Mouse (Mus musculus) left cerebral cortex, adult 2 months (tissue): ENCODE measurements around the gene Eva1b. TPM values are rescaled to one million over a fixed set of nuclear protein-coding genes. Genes with fewer than 3 reads are reported as not detected.

Source experiments
- DNase-seq, 2 experiments: peaks; one replicate each; pipeline ENCODE4 v3.0.0; 2021 to 2022; ENCODE audit warnings: low spot score in 2 of 2, mixed read lengths in 1 of 2; ENCODE audit errors: extremely low spot score in 1 of 2
- H3K27ac ChIP-seq: fragments of 200-600 bp; 2 replicates; pipeline ENCODE4 v1.8.1; 2022
- H3K4me3 ChIP-seq: fragments of 200-600 bp; 2 replicates; pipeline ENCODE4 v1.8.1; 2022
- CTCF ChIP-seq: fragments of 200-600 bp; IDR thresholded peaks from 2 replicates; pipeline ENCODE4 v1.8.1; 2022; ENCODE audit warnings: antibody characterized with exemption, mild to moderate bottlenecking, moderate library complexity
- intact Hi-C: fragments of 180-260 bp; cut with DNase I; formaldehyde crosslinking; loops from one replicate; pipeline ENCODE4 v1.15.1; 2025
- total RNA-seq, 2 experiments: library from RNA; stranded (reverse); gene quantifications; 2 replicates each; pipeline ENCODE4 v1.2.3; 2021

Gene Eva1b
- total RNA-seq, 2 experiments from 2014 or later: 3.1 to 3.8 TPM

GRCm38 (mm10) chr4:126149041-126149676 lies 1.6 kb downstream of the Eva1b start:
- no peak for TF ChIP-seq CTCF
- Histone ChIP-seq H3K4me3 (peak overlapping the region; percentile 45), H3K27ac (peak overlapping the region; percentile 47; the same call in 1 of the 2 replicates)
- no peak for DNase-seq
- intact Hi-C loops: no loop called here

GRCm38 (mm10) chr4:126149798-126150197 lies 2.3 kb downstream of the Eva1b start:
- TF ChIP-seq CTCF: no peak

GRCm38 (mm10) chr4:126150297-126150948 lies 2.9 kb downstream of the Eva1b start:
- DNase-seq: no peak
- no peak overlapping the region for H3K27ac ChIP-seq
- intact Hi-C loops: no loop called here
- no peak for TF ChIP-seq CTCF
- no peak overlapping the region for H3K4me3 ChIP-seq

More at GRCm38 (mm10) chr4:126149798-126150197, 2.3 kb downstream of the Eva1b start:
- Histone ChIP-seq H3K27ac (no peak overlapping the region), H3K4me3 (no peak overlapping the region)
- intact Hi-C loops: no loop called here
- DNase-seq: no peak

- Histone ChIP-seq H3K4me3 (no peak overlapping the region), H3K27ac (no peak overlapping the region)
- no peak for DNase-seq
- intact Hi-C loops: no loop called here
- TF ChIP-seq CTCF: no peak
Measured at GRCm38 (mm10) chr4:126150949-126151320, 3.4 kb downstream of the Eva1b start.

- TF ChIP-seq CTCF: no peak
- intact Hi-C loops: no loop called here
- Histone ChIP-seq H3K4me3 (no peak overlapping the region), H3K27ac (no peak overlapping the region)
- no peak for DNase-seq
Measured at GRCm38 (mm10) chr4:126151701-126152440, 4.3 kb downstream of the Eva1b start.

GRCm38 (mm10) chr4:126152864-126153263 lies 5.3 kb downstream of the Eva1b start:
- intact Hi-C loops: no loop called here
- Histone ChIP-seq H3K4me3 (no peak overlapping the region), H3K27ac (no peak overlapping the region)
- TF ChIP-seq CTCF: no peak
- DNase-seq: no peak

- intact Hi-C loops: no loop called here
- no peak overlapping the region for H3K4me3 ChIP-seq
- no peak overlapping the region for H3K27ac ChIP-seq
- TF ChIP-seq CTCF: no peak
- DNase-seq: no peak
Measured at GRCm38 (mm10) chr4:126155183-126155582, 7.6 kb downstream of the Eva1b start.

GRCm38 (mm10) chr4:126155869-126156268 lies 8.3 kb downstream of the Eva1b start:
- no peak overlapping the region for H3K4me3 ChIP-seq
- no peak for DNase-seq
- intact Hi-C loops: no loop called here
- H3K27ac ChIP-seq: no peak overlapping the region
- no peak for TF ChIP-seq CTCF

GRCm38 (mm10) chr4:126156617-126157016 lies 9.1 kb downstream of the Eva1b start:
- intact Hi-C loops: no loop called here
- no peak overlapping the region for H3K4me3 ChIP-seq
- TF ChIP-seq CTCF: peak; percentile 65
- H3K27ac ChIP-seq: no peak overlapping the region
- DNase-seq: no peak

GRCm38 (mm10) chr4:126157562-126157961 lies 10.0 kb downstream of the Eva1b start:
- peak; percentile 27 for TF ChIP-seq CTCF
- no peak overlapping the region for H3K27ac ChIP-seq
- H3K4me3 ChIP-seq: no peak overlapping the region
- intact Hi-C loops: no loop called here
- DNase-seq: no peak

GRCm38 (mm10) chr4:126159455-126159854 lies 11.9 kb downstream of the Eva1b start:
- Histone ChIP-seq H3K4me3 (no peak overlapping the region), H3K27ac (no peak overlapping the region)
- no peak for TF ChIP-seq CTCF
- DNase-seq: no peak
- intact Hi-C loops: no loop called here

- Histone ChIP-seq H3K27ac (no peak overlapping the region), H3K4me3 (no peak overlapping the region)
- DNase-seq: no peak
- TF ChIP-seq CTCF: no peak
- intact Hi-C loops: loop anchor here (5.0 kb wide), 1 partner anchor 74 kb away; no protein-coding TSS in a partner anchor
Measured at GRCm38 (mm10) chr4:126160981-126161380, 13.4 kb downstream of the Eva1b start.
